Mouse (Mus musculus) CH12.LX (cell line): ENCODE measurements at regions not wholly inside any gene's neighbourhood (a gene's known extent, or its start where the extent isn't known, plus 50 kb on each side); places are given as distances from the start of the nearest gene placed in this dataset.

Experiments used
- DNase-seq: peaks from one replicate; pipeline ENCODE4 v3.0.0-alpha.2; 2013; ENCODE audit errors: extremely low read depth
- H3K27ac ChIP-seq: 2 replicates; pipeline ENCODE4 v1.5.1; 2012; ENCODE audit warnings: low read depth, mild to moderate bottlenecking, control low read depth, moderate library complexity; ENCODE audit not compliant: insufficient read depth
- H3K27me3 ChIP-seq: replicated peaks from 2 replicates; pipeline ENCODE3; 2012; ENCODE audit warnings: inconsistent platforms
- H3K36me3 ChIP-seq, 2 experiments: replicated peaks in 1 of 2; 2 replicates each; pipeline versions ENCODE3 to v1.6.1; 2012; ENCODE audit warnings: inconsistent platforms in 1 of 2, low read length in 1 of 2, mild to moderate bottlenecking in 1 of 2, mixed read lengths in 1 of 2, moderate library complexity in 1 of 2; ENCODE audit not compliant: control insufficient read depth in 1 of 2, insufficient read depth in 1 of 2
- H3K4me1 ChIP-seq, 2 experiments: 2 replicates each; pipeline ENCODE4 v1.6.1; 2012; ENCODE audit warnings: inconsistent platforms in 1 of 2, moderate library complexity in 1 of 2; ENCODE audit not compliant: insufficient read depth in 2 of 2, control insufficient read depth in 1 of 2
- H3K4me2 ChIP-seq: 2 replicates; pipeline ENCODE4 v1.6.1; 2012; ENCODE audit warnings: low read depth, mild to moderate bottlenecking, control low read depth; ENCODE audit not compliant: poor library complexity, insufficient read depth, severe bottlenecking
- H3K4me3 ChIP-seq, 3 experiments: fragments of 150-350 bp in 1 of 3; sonication (generic) in 1 of 3; replicated peaks in 1 of 3; 2 replicates each; pipeline versions ENCODE3 to v1.5.1; 2011 to 2012; ENCODE audit warnings: low read depth in 2 of 3, low read length in 2 of 3, mild to moderate bottlenecking in 2 of 3, moderate library complexity in 2 of 3, control low read depth in 1 of 3, improper control_type of control experiment in 1 of 3, inconsistent platforms in 1 of 3, mixed read lengths in 1 of 3; ENCODE audit not compliant: poor library complexity in 1 of 3
- H3K79me2 ChIP-seq: replicated peaks from 2 replicates; pipeline ENCODE4 v1.6.1; 2012; ENCODE audit warnings: mild to moderate bottlenecking, moderate library complexity; ENCODE audit not compliant: control insufficient read depth, poor library complexity, insufficient read depth, severe bottlenecking; ENCODE audit errors: extremely low read depth
- H3K9ac ChIP-seq: 2 replicates; pipeline ENCODE4 v1.6.1; 2012; ENCODE audit warnings: low read depth, mild to moderate bottlenecking, control low read depth, moderate library complexity; ENCODE audit not compliant: insufficient read depth
- H3K9me3 ChIP-seq: replicated peaks from 2 replicates; pipeline ENCODE3; 2012; ENCODE audit warnings: low read length, inconsistent platforms, mixed read lengths
- CTCF ChIP-seq, 2 experiments: IDR thresholded peaks in 1 of 2; conservative IDR thresholded peaks in 1 of 2; 2 replicates each; pipeline ENCODE4 v1.5.1; 2011 to 2012; ENCODE audit warnings: low read depth in 2 of 2, low read length in 2 of 2, improper control_type of control experiment in 1 of 2, inconsistent platforms in 1 of 2, mild to moderate bottlenecking in 1 of 2, moderate library complexity in 1 of 2
- ELF1 ChIP-seq: IDR thresholded peaks from 2 replicates; pipeline ENCODE4 v1.6.1; 2014; ENCODE audit warnings: low read depth, mild to moderate bottlenecking, inconsistent platforms, low read length, improper control_type of control experiment
- GABPA ChIP-seq: IDR thresholded peaks from 2 replicates; pipeline ENCODE4 v1.6.1; 2012; ENCODE audit warnings: low read depth, low read length, improper control_type of control experiment, inconsistent platforms; ENCODE audit not compliant: insufficient replicate concordance
- HCFC1 ChIP-seq: IDR thresholded peaks from 2 replicates; pipeline ENCODE4 v1.6.1; 2012; ENCODE audit warnings: low read depth, mild to moderate bottlenecking, inconsistent platforms, low read length, improper control_type of control experiment
- IRF4 ChIP-seq: IDR thresholded peaks from 2 replicates; pipeline ENCODE4 v1.6.1; 2014; ENCODE audit warnings: low read depth, mild to moderate bottlenecking, inconsistent platforms, low read length, improper control_type of control experiment
- JUND ChIP-seq: conservative IDR thresholded peaks from 2 replicates; pipeline ENCODE4 v1.6.1; 2011; ENCODE audit warnings: low read depth, low read length, improper control_type of control experiment
- KAT2A ChIP-seq: IDR thresholded peaks from 2 replicates; pipeline ENCODE4 v1.6.1; 2012; ENCODE audit warnings: low read length, improper control_type of control experiment, inconsistent platforms; ENCODE audit not compliant: insufficient replicate concordance
- MAX ChIP-seq: IDR thresholded peaks from 2 replicates; pipeline ENCODE4 v1.6.1; 2011; ENCODE audit warnings: low read length, improper control_type of control experiment
- MAZ ChIP-seq: IDR thresholded peaks from 2 replicates; pipeline ENCODE4 v1.6.1; 2012; ENCODE audit warnings: low read depth, mild to moderate bottlenecking, inconsistent platforms, low read length, improper control_type of control experiment, moderate library complexity
- MEF2A ChIP-seq: IDR thresholded peaks from 2 replicates; pipeline ENCODE4 v1.6.1; 2014; ENCODE audit warnings: low read depth, mild to moderate bottlenecking, inconsistent platforms, low read length, improper control_type of control experiment, borderline replicate concordance
- PAX5 ChIP-seq: IDR thresholded peaks from 2 replicates; pipeline ENCODE4 v1.6.1; 2012; ENCODE audit warnings: low read length, inconsistent platforms, mixed read lengths
- POLR2A ChIP-seq: IDR thresholded peaks from 2 replicates; pipeline ENCODE4 v1.6.1; 2011; ENCODE audit warnings: low read depth, mild to moderate bottlenecking, improper control_type of control experiment, low read length
- RAD21 ChIP-seq: IDR thresholded peaks from 2 replicates; pipeline ENCODE4 v1.6.1; 2011; ENCODE audit warnings: low read depth, mild to moderate bottlenecking, low read length, improper control_type of control experiment, moderate library complexity
- RCOR1 ChIP-seq: conservative IDR thresholded peaks from 2 replicates; pipeline ENCODE4 v1.6.1; 2012; ENCODE audit warnings: low read depth, mild to moderate bottlenecking, inconsistent platforms, low read length, improper control_type of control experiment
- SMC3 ChIP-seq: IDR thresholded peaks from 2 replicates; pipeline ENCODE4 v1.6.1; 2011; ENCODE audit warnings: low read depth, low read length, improper control_type of control experiment
- TBP ChIP-seq: conservative IDR thresholded peaks from 2 replicates; pipeline ENCODE4 v1.6.1; 2011; ENCODE audit warnings: low read depth, low read length, improper control_type of control experiment
- UBTF ChIP-seq: IDR thresholded peaks from 2 replicates; pipeline ENCODE4 v1.6.1; 2012; ENCODE audit warnings: low read depth, mild to moderate bottlenecking, inconsistent platforms, low read length, improper control_type of control experiment, moderate library complexity
- USF2 ChIP-seq: conservative IDR thresholded peaks from 2 replicates; pipeline ENCODE4 v1.6.1; 2011; ENCODE audit warnings: low read depth, low read length, improper control_type of control experiment
- ZMIZ1 ChIP-seq: IDR thresholded peaks from 2 replicates; pipeline ENCODE4 v1.6.1; 2012; ENCODE audit warnings: low read depth, mild to moderate bottlenecking, inconsistent platforms, low read length, improper control_type of control experiment
- ZNF384 ChIP-seq: IDR thresholded peaks from 2 replicates; pipeline ENCODE4 v1.6.1; 2012; ENCODE audit warnings: low read depth, low read length, improper control_type of control experiment, inconsistent platforms
- dilution Hi-C: fragments of 300-500 bp; cut with MboI; formaldehyde crosslinking; loops from 2 replicates; pipeline ENCODE4 v1.14.3; 2020; ENCODE audit warnings: low sequenced_read_pairs; ENCODE audit not compliant: extremely low pct_unique_long_range_greater_than_20kb, extremely low pct_ligation_motif_present
- in situ Hi-C: fragments of 300-500 bp; cut with MboI; formaldehyde crosslinking; loops from 3 replicates; pipeline ENCODE4 v1.14.3; 2019; ENCODE audit warnings: low sequenced_read_pairs, low pct_ligation_motif_present, low pct_unique_long_range_greater_than_20kb, mixed read lengths

GRCm38 (mm10) chr2:102250101-102250500, 63.9 kb upstream of the Ldlrad3 start:
- TF ChIP-seq MAZ, result no peak
- no peak for TF ChIP-seq ELF1
- no peak for TF ChIP-seq USF2
- no peak for TF ChIP-seq UBTF
- no peak for TF ChIP-seq KAT2A
- no peak for TF ChIP-seq TBP
- no peak for TF ChIP-seq PAX5
- no peak for TF ChIP-seq IRF4
- no peak for TF ChIP-seq HCFC1
- TF ChIP-seq POLR2A, result no peak
- TF ChIP-seq MAX, result no peak
- TF ChIP-seq ZMIZ1, result no peak
- no peak for TF ChIP-seq ZNF384
- no peak for TF ChIP-seq RCOR1
- no peak for TF ChIP-seq JUND
- TF ChIP-seq MEF2A, result no peak
- no peak for TF ChIP-seq RAD21
- TF ChIP-seq GABPA, result no peak
- no peak for TF ChIP-seq SMC3

DNA sequence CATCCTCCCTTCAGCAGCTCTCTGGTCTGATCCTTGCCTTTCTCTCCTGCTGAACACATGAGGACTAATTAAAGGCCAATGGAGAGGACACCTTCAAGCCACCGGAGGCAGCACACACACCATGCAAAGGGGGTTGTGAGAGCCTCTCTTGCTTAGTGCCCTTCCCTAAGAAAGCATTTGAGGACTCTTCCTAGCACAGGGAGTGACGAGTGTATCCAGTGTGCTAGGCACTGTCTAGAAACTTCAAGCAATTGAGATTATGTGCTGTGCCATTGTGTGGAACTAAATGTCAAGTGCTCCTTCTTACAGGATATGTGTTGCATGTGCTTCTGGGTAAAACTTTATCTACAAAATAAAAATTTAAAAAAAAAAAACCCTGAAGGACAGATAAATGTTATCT, 60.3 kb upstream of the Ldlrad3 start:
- no peaks in the 10 kb centered on the region for H3K79me2 ChIP-seq
- no peaks in the 10 kb centered on the region for H3K27me3 ChIP-seq
- H3K9me3 ChIP-seq, result no peaks in the 10 kb centered on the region
- dilution Hi-C loops (no loop called here), in situ Hi-C loops (no loop called here)
- H3K4me2 ChIP-seq, result no peak overlapping the region
- H3K9ac ChIP-seq, result no peak overlapping the region
- TF ChIP-seq UBTF (no peak), CTCF (conservative IDR thresholded peaks at IDR 0.05 in 1 of 2, IDR thresholded peaks at IDR 0.05 in 1 of 2; ENCODE audit: low read depth in 2 of 2, low read length in 2 of 2) (peak in 1 of 2 experiments; percentile 8; a peak in 1 of 4 replicates)
- H3K4me1 ChIP-seq, result no peaks in the 10 kb centered on the region
- H3K36me3 ChIP-seq, result no peaks in the 10 kb centered on the region
- peak; percentile 12 for DNase-seq
- no peak overlapping the region for H3K4me3 ChIP-seq
- no peak overlapping the region for H3K27ac ChIP-seq

More at GRCm38 (mm10) chr2:102250101-102250500, 63.9 kb upstream of the Ldlrad3 start:
- Histone ChIP-seq H3K4me2 (no peak overlapping the region), H3K36me3 (no peaks in the 10 kb centered on the region), H3K27me3 (no peaks in the 10 kb centered on the region), H3K79me2 (no peaks in the 10 kb centered on the region), H3K9ac (no peak overlapping the region), H3K4me3 (no peak overlapping the region), H3K27ac (no peak overlapping the region), H3K4me1 (no peaks in the 10 kb centered on the region), H3K9me3 (no peaks in the 10 kb centered on the region)
- no peak for DNase-seq
- in situ Hi-C loops (no loop called here), dilution Hi-C loops (no loop called here)
